Mouse (Mus musculus) limb, embryonic 13.5 days (tissue): ENCODE data around the gene Mapkap1. TPM values are rescaled to one million over a fixed set of nuclear protein-coding genes. Genes with fewer than 3 reads are reported as not detected.

Experiments used
- ATAC-seq: fragments of 200-750 bp; cut with Nextera tagmentation; 2 replicates; pipeline ENCODE4 v1.8.0; 2017; ENCODE audit warnings: low read depth, moderate number of reproducible peaks, moderate TSS enrichment; ENCODE audit not compliant: low FRiP score
- H3K27ac ChIP-seq: fragments of 300-500 bp; sonication (generic); 2 replicates; pipeline ENCODE4 v1.5.1; 2015; ENCODE audit warnings: inconsistent platforms, mild to moderate bottlenecking, moderate library complexity
- H3K27me3 ChIP-seq: fragments of 300-500 bp; sonication (generic); 2 replicates; pipeline ENCODE4 v1.6.1; 2015; ENCODE audit warnings: mild to moderate bottlenecking, inconsistent platforms
- H3K36me3 ChIP-seq: fragments of 300-500 bp; sonication (generic); 2 replicates; pipeline ENCODE4 v1.6.1; 2015; ENCODE audit warnings: inconsistent platforms, mild to moderate bottlenecking, moderate library complexity
- H3K4me1 ChIP-seq: fragments of 300-500 bp; sonication (generic); 2 replicates; pipeline ENCODE4 v1.6.1; 2015; ENCODE audit warnings: inconsistent platforms
- H3K4me2 ChIP-seq: fragments of 300-500 bp; sonication (generic); replicated peaks from 2 replicates; pipeline ENCODE4 v1.6.1; 2015; ENCODE audit warnings: inconsistent platforms, mild to moderate bottlenecking, moderate library complexity
- H3K4me3 ChIP-seq: fragments of 300-500 bp; sonication (generic); 2 replicates; pipeline ENCODE4 v1.5.1; 2015; ENCODE audit warnings: moderate library complexity, mild to moderate bottlenecking, inconsistent platforms
- H3K9ac ChIP-seq: fragments of 300-500 bp; sonication (generic); 2 replicates; pipeline ENCODE4 v1.6.1; 2015; ENCODE audit warnings: mild to moderate bottlenecking, inconsistent platforms
- H3K9me3 ChIP-seq: fragments of 300-500 bp; sonication (generic); 2 replicates; pipeline ENCODE4 v1.6.1; 2016; ENCODE audit warnings: inconsistent platforms
- WGBS: fragments of 180-500 bp; shearing (Covaris S2); methylation state at CpG from one replicate; pipeline ENCODE4 v1.1.7; 2015; 5-methylcytosine and 5-hydroxymethylcytosine counted together
- polyA plus RNA-seq: library from polyadenylated mRNA; unstranded; fragments of >200 nt; fragmentation: Nextera tagmentation; extraction: Ambion mirVana; gene quantifications from 2 replicates; pipeline ENCODE4 v1.2.1, GENCODE M21; 2015

Mapkap1 gene
- polyA plus RNA-seq, 1 experiment from 2014 or later, result 110 TPM

- Histone ChIP-seq H3K9ac (peak overlapping the region; percentile 56), H3K4me1 (peaks cover 10% of the 10 kb centered on the region), H3K27ac (no peak overlapping the region), H3K27me3 (peaks cover 17% of the 10 kb centered on the region; the same call in 1 of the 2 replicates), H3K36me3 (no peaks in the 10 kb centered on the region), H3K4me3 (peak overlapping the region; percentile 43), H3K9me3 (no peaks in the 10 kb centered on the region), H3K4me2 (peak overlapping the region; percentile 72)
- 13% methylated on average over 21 of the region's 21 CpGs for WGBS
- peak; percentile 78 for ATAC-seq
Measured at GRCm38 (mm10) chr2:34645851-34646540, 239.4 kb downstream of the Mapkap1 start.

- H3K9ac ChIP-seq, result no peak overlapping the region
- no peaks in the 10 kb centered on the region for H3K9me3 ChIP-seq
- peaks cover 14% of the 10 kb centered on the region; the same call in 1 of the 2 replicates for H3K27me3 ChIP-seq
- no peak overlapping the region for H3K27ac ChIP-seq
- ATAC-seq, result no peak
- peak overlapping the region; percentile 43 for H3K4me3 ChIP-seq
- no peaks in the 10 kb centered on the region for H3K36me3 ChIP-seq
- peak overlapping the region; percentile 72 for H3K4me2 ChIP-seq
- H3K4me1 ChIP-seq, result peaks cover 10% of the 10 kb centered on the region
- WGBS, result 12% methylated on average over 5 of the region's 5 CpGs
Measured at GRCm38 (mm10) chr2:34646541-34646865, 239.9 kb downstream of the Mapkap1 start.

GRCm38 (mm10) chr2:34647410-34647809, 240.8 kb downstream of the Mapkap1 start:
- Histone ChIP-seq H3K27ac (no peak overlapping the region), H3K9me3 (no peaks in the 10 kb centered on the region), H3K4me2 (no peak overlapping the region), H3K36me3 (no peaks in the 10 kb centered on the region), H3K9ac (no peak overlapping the region), H3K4me1 (peaks cover 10% of the 10 kb centered on the region), H3K27me3 (0 out of 2 replicates have a peak, but pooled peaks cover 9% of the 10 kb centered on the region), H3K4me3 (no peak overlapping the region)
- 72% methylated on average over 11 of the region's 11 CpGs for WGBS
- ATAC-seq, result no peak

GRCm38 (mm10) chr2:34667820-34668219, 261.2 kb downstream of the Mapkap1 start:
- H3K27ac ChIP-seq, result no peak overlapping the region
- peaks cover 27% of the 10 kb centered on the region for H3K4me1 ChIP-seq
- no peak overlapping the region for H3K9ac ChIP-seq
- no peak for ATAC-seq
- H3K9me3 ChIP-seq, result no peaks in the 10 kb centered on the region
- H3K27me3 ChIP-seq, result peaks cover 25% of the 10 kb centered on the region
- no peak overlapping the region for H3K4me3 ChIP-seq
- no peak overlapping the region for H3K4me2 ChIP-seq
- WGBS, result 31% methylated on average over 10 of the region's 10 CpGs
- H3K36me3 ChIP-seq, result no peaks in the 10 kb centered on the region

GRCm38 (mm10) chr2:34668440-34669191, 262.0 kb downstream of the Mapkap1 start:
- Histone ChIP-seq H3K4me2 (0 out of 2 replicates have a peak overlapping the region, but pooled peaks have one; percentile 7), H3K4me3 (no peak overlapping the region), H3K9me3 (no peaks in the 10 kb centered on the region), H3K27ac (no peak overlapping the region), H3K4me1 (peaks cover 34% of the 10 kb centered on the region), H3K9ac (no peak overlapping the region), H3K36me3 (no peaks in the 10 kb centered on the region), H3K27me3 (peaks cover 25% of the 10 kb centered on the region)
- WGBS, result 41% methylated on average over 17 of the region's 17 CpGs
- ATAC-seq, result no peak

- H3K36me3 ChIP-seq, result 0 out of 2 replicates have a peak, but pooled peaks cover 3% of the 10 kb centered on the region
- 0 out of 2 replicates have a peak overlapping the region, but pooled peaks have one; percentile 7 for H3K4me2 ChIP-seq
- H3K4me1 ChIP-seq, result peaks cover 34% of the 10 kb centered on the region
- no peak overlapping the region for H3K4me3 ChIP-seq
- ATAC-seq, result 0 out of 2 replicates have a peak, but pooled peaks have one; percentile 5
- no peaks in the 10 kb centered on the region for H3K9me3 ChIP-seq
- H3K9ac ChIP-seq, result no peak overlapping the region
- 65% methylated on average over 8 of the region's 8 CpGs for WGBS
- no peak overlapping the region for H3K27ac ChIP-seq
- peaks cover 25% of the 10 kb centered on the region for H3K27me3 ChIP-seq
Measured at GRCm38 (mm10) chr2:34669203-34669746, 262.7 kb downstream of the Mapkap1 start.

- Histone ChIP-seq H3K4me1 (peaks cover 34% of the 10 kb centered on the region), H3K4me2 (no peak overlapping the region), H3K9ac (no peak overlapping the region), H3K9me3 (no peaks in the 10 kb centered on the region), H3K27me3 (peaks cover 25% of the 10 kb centered on the region), H3K36me3 (peaks cover 11% of the 10 kb centered on the region), H3K4me3 (no peak overlapping the region), H3K27ac (no peak overlapping the region)
- no peak for ATAC-seq
- 82% methylated on average over 6 of the region's 6 CpGs for WGBS
Measured at GRCm38 (mm10) chr2:34670470-34670869, 263.9 kb downstream of the Mapkap1 start.

- peak overlapping the region; percentile 74 for H3K9ac ChIP-seq
- WGBS, result 25% methylated on average over 31 of the region's 31 CpGs
- H3K9me3 ChIP-seq, result no peaks in the 10 kb centered on the region
- H3K27me3 ChIP-seq, result peaks cover 25% of the 10 kb centered on the region
- peaks cover 20% of the 10 kb centered on the region for H3K36me3 ChIP-seq
- H3K27ac ChIP-seq, result no peak overlapping the region; the same call in 1 of the 2 replicates
- peak; percentile 58 for ATAC-seq
- H3K4me1 ChIP-seq, result peaks cover 34% of the 10 kb centered on the region
- H3K4me3 ChIP-seq, result peak overlapping the region; percentile 54
- H3K4me2 ChIP-seq, result peak overlapping the region; percentile 85
Measured at GRCm38 (mm10) chr2:34671385-34672026, 264.9 kb downstream of the Mapkap1 start.

- Histone ChIP-seq H3K27ac (no peak overlapping the region), H3K36me3 (peaks cover 43% of the 10 kb centered on the region), H3K4me1 (peaks cover 28% of the 10 kb centered on the region), H3K4me3 (no peak overlapping the region), H3K4me2 (no peak overlapping the region), H3K27me3 (peaks cover 8% of the 10 kb centered on the region), H3K9ac (no peak overlapping the region), H3K9me3 (no peaks in the 10 kb centered on the region)
- 84% methylated on average over 11 of the region's 11 CpGs for WGBS
- no peak for ATAC-seq
Measured at GRCm38 (mm10) chr2:34673846-34674245, 267.3 kb downstream of the Mapkap1 start.
